Mouse (Mus musculus) right cerebral cortex, adult 2 months (tissue): ENCODE data around the gene Ift43.

Experiments used
- DNase-seq, 2 experiments: peaks; one replicate each; pipeline ENCODE4 v3.0.0; 2021 to 2022; ENCODE audit warnings: low spot score in 2 of 2

Gene Ift43

GRCm38 (mm10) chr12:86082481-86083012 lies at the start of gene Ift43:
Gene Ift43, plus strand, starts transcription at chr12:86082541.
- peak; percentile 84 to 89 for DNase-seq

- no peak for DNase-seq
Measured at GRCm38 (mm10) chr12:86035586-86035985, 46.8 kb upstream of the Ift43 start.

- no peak for DNase-seq
Measured at GRCm38 (mm10) chr12:86036368-86037166, 45.8 kb upstream of the Ift43 start.

- DNase-seq = no peak
Measured at GRCm38 (mm10) chr12:86037235-86037921, 45.0 kb upstream of the Ift43 start.

- no peak for DNase-seq
Measured at GRCm38 (mm10) chr12:86039078-86039477, 43.3 kb upstream of the Ift43 start.

GRCm38 (mm10) chr12:86039751-86040150 lies 42.6 kb upstream of the Ift43 start:
- no peak for DNase-seq

- no peak for DNase-seq
Measured at GRCm38 (mm10) chr12:86046141-86046540, 36.2 kb upstream of the Ift43 start.

DNA sequence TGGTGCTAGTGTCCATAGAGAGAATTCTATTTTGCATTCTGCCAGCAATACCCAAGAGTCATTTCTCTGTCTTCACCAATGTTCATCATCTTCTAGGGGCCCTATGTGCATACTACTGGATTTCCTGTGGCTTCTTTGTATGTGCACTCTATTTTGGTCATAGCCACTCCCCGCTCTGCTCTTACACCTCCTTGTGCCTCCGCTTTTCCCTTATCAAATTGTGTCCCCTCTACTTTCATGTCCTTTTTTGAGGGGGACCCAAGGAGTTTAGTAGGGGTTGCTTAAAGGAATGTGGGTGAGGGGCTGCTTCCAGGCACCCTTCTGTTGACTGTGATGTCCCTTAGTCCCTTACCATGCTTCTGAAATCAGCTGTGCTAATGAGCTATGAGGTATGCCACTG lies 35.6 kb upstream of the Ift43 start:
- DNase-seq = no peak

DNA sequence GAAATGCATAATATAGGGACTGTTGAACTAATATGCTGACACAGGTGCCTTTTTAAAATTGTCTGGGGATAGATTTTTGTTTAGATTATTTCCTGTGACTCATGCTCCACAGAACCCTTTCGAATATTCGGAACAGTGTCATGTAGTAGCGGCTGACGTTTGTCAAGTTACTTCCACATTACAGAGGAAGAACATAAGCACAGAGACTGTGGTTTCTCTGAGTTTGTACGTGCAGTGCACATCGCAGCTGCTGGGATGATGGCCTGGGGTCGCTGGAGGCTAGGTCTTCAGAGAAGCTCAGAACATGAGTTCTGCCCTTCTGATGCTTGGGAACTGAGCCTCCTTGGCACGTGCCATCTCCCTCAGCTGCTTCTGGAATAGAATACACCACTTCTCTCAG lies 35.0 kb upstream of the Ift43 start:
- DNase-seq = no peak

- DNase-seq = no peak
Measured at GRCm38 (mm10) chr12:86049813-86050212, 32.5 kb upstream of the Ift43 start.

DNA sequence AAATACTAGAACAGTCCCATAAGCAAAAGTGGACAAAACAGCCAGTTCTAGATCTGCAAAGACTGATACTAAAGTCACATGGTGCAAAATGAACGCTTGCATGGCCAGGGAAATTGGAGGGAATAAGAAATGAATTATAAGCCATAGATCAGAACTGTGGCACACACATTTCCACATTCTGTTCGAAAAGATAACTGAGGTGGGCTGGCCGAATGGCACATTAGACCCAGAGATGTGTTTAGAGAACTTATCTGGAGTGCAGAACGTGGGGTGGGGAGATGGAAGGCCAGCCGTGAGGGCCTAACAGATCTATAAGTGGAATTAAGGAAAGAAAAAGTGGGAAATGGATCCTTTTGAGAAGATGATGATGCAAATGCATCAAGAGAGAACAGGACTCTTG lies 30.9 kb upstream of the Ift43 start:
- DNase-seq = no peak

DNA sequence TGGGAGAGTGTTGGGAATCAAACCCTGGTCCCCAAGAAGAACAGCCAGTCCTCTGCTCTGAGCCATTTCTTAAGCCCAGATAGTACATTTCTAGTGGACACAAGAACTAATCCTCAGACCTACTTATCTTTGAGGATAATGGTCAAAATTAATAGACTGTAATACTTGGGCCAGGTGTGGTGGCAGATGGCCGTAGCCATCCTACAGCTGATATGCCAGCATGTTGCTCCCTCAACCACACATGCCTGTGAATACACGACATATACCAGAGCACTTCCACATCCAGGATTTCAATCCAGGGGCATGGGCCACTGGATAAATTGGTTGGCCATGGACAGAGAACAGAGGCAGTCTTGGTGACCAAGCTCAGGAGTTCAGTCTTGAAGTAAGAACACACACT lies 27.0 kb upstream of the Ift43 start:
- DNase-seq = no peak

GRCm38 (mm10) chr12:86056976-86057375 lies 25.4 kb upstream of the Ift43 start:
- no peak for DNase-seq

DNA sequence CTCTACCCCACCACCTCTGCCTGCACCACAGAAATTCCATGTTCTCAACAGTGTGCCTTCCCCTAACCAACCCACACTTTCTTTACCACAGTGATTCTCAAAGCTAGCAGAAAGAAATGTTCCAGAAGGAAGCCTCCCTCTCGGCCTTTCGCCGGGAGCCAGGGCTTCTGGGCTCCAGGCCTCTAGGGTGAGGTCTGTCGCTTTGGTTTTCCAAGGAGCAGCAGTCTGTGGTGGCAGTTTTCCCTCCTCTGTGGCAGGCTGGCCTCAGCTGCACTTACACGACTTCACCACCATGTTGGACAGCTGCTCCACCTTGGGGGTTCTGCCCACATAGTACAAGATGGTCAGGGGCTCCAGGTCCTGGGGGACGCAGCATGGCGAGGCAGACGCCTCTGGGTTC lies 24.8 kb upstream of the Ift43 start:
- DNase-seq = no peak

DNA sequence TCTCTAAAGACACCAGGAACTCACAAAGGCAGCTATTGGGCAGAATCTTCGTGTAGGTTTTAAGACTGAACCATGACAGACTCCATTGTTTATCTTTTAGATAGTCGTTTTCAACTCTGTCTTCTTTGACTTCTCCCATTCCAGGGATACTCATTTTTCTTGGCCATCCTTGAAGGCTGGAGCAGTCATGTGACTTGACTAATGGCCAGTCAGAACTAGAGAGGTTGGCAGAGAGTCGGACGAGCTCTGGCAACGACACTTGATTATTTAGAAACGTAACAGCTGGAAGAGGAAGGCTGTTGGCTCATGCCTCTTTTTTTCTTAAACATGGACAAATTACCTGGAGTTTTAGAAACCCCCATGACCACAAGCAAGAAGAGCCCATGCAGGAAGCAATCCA lies 23.0 kb upstream of the Ift43 start:
- DNase-seq = no peak

- DNase-seq = no peak
Measured at GRCm38 (mm10) chr12:86064796-86065195, 17.5 kb upstream of the Ift43 start.

DNA sequence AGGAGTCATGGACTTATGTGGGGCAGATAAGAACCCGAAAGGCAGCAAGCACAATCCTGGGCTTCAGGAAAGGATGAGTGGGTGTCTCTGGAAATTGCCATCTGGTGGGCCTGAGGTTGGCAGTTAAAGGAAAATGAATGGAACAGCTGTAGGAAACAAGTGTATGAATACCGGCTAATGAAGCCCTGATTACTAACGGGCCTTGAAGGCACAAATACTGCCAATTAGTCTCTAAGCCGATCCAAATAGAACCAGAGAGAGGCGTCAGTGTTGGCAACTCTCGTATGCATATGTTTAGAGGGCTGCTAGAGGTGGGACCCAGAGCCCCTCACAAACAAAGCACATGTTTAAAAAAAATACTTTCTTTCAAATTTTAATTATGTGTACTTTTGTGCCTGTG lies 10.9 kb upstream of the Ift43 start:
- DNase-seq = peak in 1 of 2 experiments; percentile 28

GRCm38 (mm10) chr12:86074681-86075080 lies 7.7 kb upstream of the Ift43 start:
- peak; percentile 48 to 56 for DNase-seq

DNA sequence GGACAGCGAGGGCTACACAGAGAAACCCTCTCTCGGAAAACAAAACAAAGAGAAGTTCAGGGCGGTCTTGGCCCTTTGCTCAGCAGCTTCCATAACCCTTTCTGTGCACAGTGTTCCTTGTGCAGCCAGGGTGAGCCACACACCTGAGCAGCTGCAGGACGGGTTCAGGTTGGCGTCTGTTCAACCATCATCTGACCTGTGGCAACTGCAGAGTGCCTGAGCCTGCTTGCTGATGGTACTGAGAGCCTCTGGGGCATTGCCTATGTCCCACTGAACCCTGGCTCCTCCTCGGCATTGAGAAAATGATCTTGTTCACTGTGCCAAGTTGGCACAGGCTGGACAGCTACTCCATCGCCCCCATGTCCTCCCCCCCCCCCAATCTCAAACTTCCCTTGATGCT lies 7.0 kb upstream of the Ift43 start:
- DNase-seq = no peak

DNA sequence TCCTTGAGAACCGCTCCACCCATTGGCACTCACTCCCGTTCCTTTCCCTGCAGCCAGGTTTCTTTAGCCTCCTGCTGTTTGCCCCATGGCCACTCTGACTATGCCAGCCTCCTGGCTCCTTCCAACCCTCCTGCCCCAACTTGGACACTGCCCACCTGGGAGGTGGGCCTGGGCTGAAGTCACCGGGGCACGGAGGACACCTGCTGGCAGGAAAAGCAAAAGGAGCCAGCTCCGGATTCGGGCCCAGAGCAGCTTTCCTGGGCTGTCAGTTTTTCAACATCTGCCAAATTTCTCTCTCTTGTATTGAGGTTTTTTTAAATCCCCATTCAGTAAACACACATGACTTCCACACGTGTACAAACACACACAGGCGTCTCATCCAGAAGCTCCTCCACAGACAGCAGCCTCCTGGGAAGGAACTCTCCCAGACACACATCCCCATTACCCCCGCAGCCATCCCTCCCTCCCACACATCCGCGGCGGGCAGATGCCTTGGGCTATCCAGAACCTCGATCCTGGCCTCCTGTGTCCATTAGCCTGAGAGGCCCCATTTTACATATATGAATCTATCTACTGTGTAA lies 5.9 kb upstream of the Ift43 start:
- DNase-seq = peak; percentile 57 to 64

GRCm38 (mm10) chr12:86077322-86077721 lies 5.0 kb upstream of the Ift43 start:
- DNase-seq = peak; percentile 20 to 22

DNA sequence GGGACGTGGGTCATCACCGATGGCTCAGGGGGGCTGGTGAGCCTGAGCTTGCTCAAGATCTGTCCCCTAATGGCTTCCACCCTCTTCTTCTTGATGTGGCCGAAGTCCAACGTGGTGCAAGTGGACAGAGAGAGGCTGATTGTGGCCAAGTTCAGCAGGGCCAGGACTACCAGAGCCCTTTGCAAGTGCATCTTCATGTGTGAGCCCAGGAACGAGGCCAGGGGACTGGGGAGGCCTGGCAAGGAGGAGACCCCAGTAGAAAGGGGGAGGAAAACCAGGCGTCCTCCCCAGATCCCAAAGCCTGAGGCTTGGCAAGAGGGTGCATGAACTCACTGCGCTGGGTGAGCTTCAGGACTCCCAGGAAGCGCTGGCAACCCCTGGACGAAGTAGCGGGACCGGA lies 4.6 kb upstream of the Ift43 start:
- DNase-seq = peak in 1 of 2 experiments; percentile 14

- no peak for DNase-seq
Measured at GRCm38 (mm10) chr12:86078176-86078552, 4.2 kb upstream of the Ift43 start.
